Mouse (Mus musculus) spleen, adult 2 months (tissue): Measurements from ENCODE around the gene Col17a1. TPM values are rescaled to one million over a fixed set of nuclear protein-coding genes. Genes with fewer than 3 reads are reported as not detected.

Experiments
- DNase-seq, 2 experiments: peaks; one replicate each; pipeline versions ENCODE4 v3.0.0 to v3.0.0-alpha.2; 2012 to 2021; ENCODE audit warnings: low spot score in 2 of 2, low read depth in 1 of 2
- H3K27ac ChIP-seq: fragments of 200-500 bp; 2 replicates; pipeline ENCODE4 v1.5.1; 2012; ENCODE audit warnings: low read length, inconsistent platforms; ENCODE audit not compliant: insufficient read depth
- H3K27me3 ChIP-seq: fragments of 200-500 bp; 2 replicates; pipeline ENCODE4 v1.6.1; 2012; ENCODE audit warnings: mild to moderate bottlenecking, moderate library complexity, low read length, inconsistent platforms; ENCODE audit not compliant: control insufficient read depth, insufficient read depth
- H3K36me3 ChIP-seq: fragments of 200-500 bp; 2 replicates; pipeline ENCODE4 v1.6.1; 2012; ENCODE audit warnings: mild to moderate bottlenecking, low read length, inconsistent platforms; ENCODE audit not compliant: control insufficient read depth, insufficient read depth
- H3K4me1 ChIP-seq: fragments of 200-500 bp; 2 replicates; pipeline ENCODE4 v1.6.1; 2011; ENCODE audit warnings: inconsistent platforms; ENCODE audit not compliant: control insufficient read depth, insufficient read depth, insufficient read length
- H3K4me3 ChIP-seq: fragments of 200-500 bp; 2 replicates; pipeline ENCODE4 v1.5.1; 2011; ENCODE audit warnings: mild to moderate bottlenecking, inconsistent platforms; ENCODE audit not compliant: insufficient read depth, insufficient read length; ENCODE audit errors: extremely low read depth
- CTCF ChIP-seq: fragments of 200-500 bp; IDR thresholded peaks from 2 replicates; pipeline ENCODE4 v1.5.1; 2011; ENCODE audit warnings: mild to moderate bottlenecking, inconsistent platforms; ENCODE audit not compliant: insufficient read depth, insufficient read length, insufficient replicate concordance; ENCODE audit errors: extremely low read depth
- POLR2A ChIP-seq: fragments of 200-500 bp; IDR thresholded peaks from 2 replicates; pipeline ENCODE4 v1.6.1; 2011; ENCODE audit warnings: low read depth, low read length, inconsistent platforms
- WGBS: fragments of 180-500 bp; shearing (Covaris S2); methylation state at CpG from one replicate; pipeline ENCODE4 v1.1.7; 2018; 5-methylcytosine and 5-hydroxymethylcytosine counted together
- polyA plus RNA-seq: library from polyadenylated mRNA; depleted of rRNA; stranded (reverse); fragments of >200 nt; gene quantifications from 2 replicates; pipeline ENCODE4 v1.2.3, GENCODE M21; 2012

The Col17a1 gene
- polyA plus RNA-seq, 1 experiment, result 1.9 TPM

GRCm38 (mm10) chr19:47631799-47632198, 60.1 kb downstream of the Col17a1 start:
- no peaks in the 10 kb centered on the region for H3K27me3 ChIP-seq
- no peak overlapping the region for H3K4me3 ChIP-seq
- H3K36me3 ChIP-seq, result peaks cover 7% of the 10 kb centered on the region
- 91% methylated on average over 5 of the region's 5 CpGs for WGBS
- DNase-seq, result no peak
- H3K4me1 ChIP-seq, result no peaks in the 10 kb centered on the region
- no peak for TF ChIP-seq CTCF
- TF ChIP-seq POLR2A, result no peak
- no peak overlapping the region for H3K27ac ChIP-seq

GRCm38 (mm10) chr19:47630381-47630780, 61.5 kb downstream of the Col17a1 start:
- 89% methylated on average over 5 of the region's 5 CpGs for WGBS
- no peaks in the 10 kb centered on the region for H3K27me3 ChIP-seq
- DNase-seq, result no peak
- H3K4me3 ChIP-seq, result no peak overlapping the region
- H3K36me3 ChIP-seq, result peaks cover 9% of the 10 kb centered on the region
- H3K4me1 ChIP-seq, result no peaks in the 10 kb centered on the region
- TF ChIP-seq CTCF, result no peak
- H3K27ac ChIP-seq, result no peak overlapping the region

GRCm38 (mm10) chr19:47629068-47629467, 62.8 kb downstream of the Col17a1 start:
- 91% methylated on average over 5 of the region's 5 CpGs for WGBS
- Histone ChIP-seq H3K36me3 (peaks cover 14% of the 10 kb centered on the region), H3K27ac (no peak overlapping the region), H3K4me1 (no peaks in the 10 kb centered on the region), H3K4me3 (no peak overlapping the region), H3K27me3 (no peaks in the 10 kb centered on the region)
- TF ChIP-seq CTCF (no peak), POLR2A (no peak)
- DNase-seq, result no peak

- peaks cover 16% of the 10 kb centered on the region for H3K36me3 ChIP-seq
- no peak for DNase-seq
- TF ChIP-seq POLR2A (no peak), CTCF (no peak)
- WGBS, result 90% methylated on average over 10 of the region's 10 CpGs
- no peak overlapping the region for H3K27ac ChIP-seq
- no peak overlapping the region for H3K4me3 ChIP-seq
- H3K27me3 ChIP-seq, result no peaks in the 10 kb centered on the region
- no peaks in the 10 kb centered on the region for H3K4me1 ChIP-seq
Measured at GRCm38 (mm10) chr19:47627450-47627849, 64.4 kb downstream of the Col17a1 start.

GRCm38 (mm10) chr19:47624940-47625711, 66.8 kb downstream of the Col17a1 start:
- TF ChIP-seq CTCF (no peak), POLR2A (no peak)
- 91% methylated on average over 10 of the region's 10 CpGs for WGBS
- Histone ChIP-seq H3K4me3 (no peak overlapping the region), H3K27me3 (no peaks in the 10 kb centered on the region), H3K36me3 (peaks cover 22% of the 10 kb centered on the region), H3K27ac (no peak overlapping the region), H3K4me1 (no peaks in the 10 kb centered on the region; the same call in 1 of the 2 replicates)
- DNase-seq, result no peak

- H3K36me3 ChIP-seq, result peaks cover 32% of the 10 kb centered on the region
- TF ChIP-seq POLR2A (no peak), CTCF (no peak)
- no peak overlapping the region for H3K27ac ChIP-seq
- no peaks in the 10 kb centered on the region for H3K27me3 ChIP-seq
- H3K4me3 ChIP-seq, result no peak overlapping the region
- no peaks in the 10 kb centered on the region; the same call in 1 of the 2 replicates for H3K4me1 ChIP-seq
- DNase-seq, result no peak
- 74% methylated on average over 8 of the region's 8 CpGs for WGBS
Measured at GRCm38 (mm10) chr19:47621478-47621877, 70.4 kb downstream of the Col17a1 start.

- Histone ChIP-seq H3K4me3 (no peak overlapping the region), H3K36me3 (peaks cover 18% of the 10 kb centered on the region), H3K27ac (no peak overlapping the region), H3K27me3 (no peaks in the 10 kb centered on the region), H3K4me1 (no peaks in the 10 kb centered on the region)
- DNase-seq, result no peak
- TF ChIP-seq POLR2A (no peak), CTCF (no peak)
- WGBS, result 62% methylated on average over 7 of the region's 7 CpGs
Measured at GRCm38 (mm10) chr19:47613442-47613841, 78.5 kb downstream of the Col17a1 start.
